In genomic region chr2:165860447-165860846, GRCm38 (mm10) we compare ENCODE assay signal across 14 mouse cellular contexts. TPM values are rescaled to one million over a fixed set of nuclear protein-coding genes. Genes with fewer than 3 reads are reported as not detected.
A peak's percentile ranks its signal among the peaks of the same experiment; 100 is the strongest.
DNase-seq lines count a peak whose midpoint lies in the region; ATAC-seq and TF ChIP-seq lines count a peak whose summit lies in the region.
"Had no signal": no experiment of that assay in that cellular context is flagged by ENCODE, and none has a peak within 500 bp of the region (broad histone marks: within the 10 kb centered on the region; RNA-seq: fewer than 3 reads in every experiment).

No protein-coding gene starts in this region.

- peaks cover 86% of the 10 kb centered on the region for H3K4me1 ChIP-seq in hindbrain, embryonic 10.5 days (replicated peaks)
- H3K4me1 ChIP-seq in hindbrain, postnatal 0 days (ENCODE audit: insufficient read depth, low read length) = peaks cover 42% of the 10 kb centered on the region
- H3K4me1 ChIP-seq in megakaryocyte, embryonic 14.5 days = peaks cover 97% of the 10 kb centered on the region
- peaks cover 62% of the 10 kb centered on the region for H3K4me1 ChIP-seq in intestine, embryonic 16.5 days (ENCODE audit: control insufficient read depth, insufficient read depth, low read length)
- H3K4me1 ChIP-seq in stomach, embryonic 15.5 days = peaks cover 66% of the 10 kb centered on the region

- WGBS in hindbrain, embryonic 10.5 days = 94% methylated on average over 6 of the region's 6 CpGs
- 97% methylated on average over 6 of the region's 6 CpGs for WGBS in hindbrain, postnatal 0 days
- 97% methylated on average over 6 of the region's 6 CpGs for WGBS in intestine, embryonic 16.5 days
- WGBS in stomach, embryonic 15.5 days = 94% methylated on average over 6 of the region's 6 CpGs

- H3K9me3 ChIP-seq in hindbrain, embryonic 10.5 days = no peaks in the 10 kb centered on the region
- H3K9me3 ChIP-seq in hindbrain, postnatal 0 days (ENCODE audit: low read length) = no peaks in the 10 kb centered on the region
- no peaks in the 10 kb centered on the region for H3K9me3 ChIP-seq in megakaryocyte, embryonic 14.5 days
- no peaks in the 10 kb centered on the region for H3K9me3 ChIP-seq in intestine, embryonic 16.5 days (ENCODE audit: control insufficient read depth, low read length)
- no peaks in the 10 kb centered on the region for H3K9me3 ChIP-seq in stomach, embryonic 15.5 days
- H3K9me3 ChIP-seq: embryonic facial prominence, embryonic 12.5 days; neural tube, embryonic 12.5 days had no signal

- TF ChIP-seq CTCF in hindbrain, postnatal 0 days (IDR thresholded peaks at IDR 0.05; ENCODE audit: low read depth) = no peak

- no peak for ATAC-seq in hindbrain, postnatal 0 days
- ATAC-seq in megakaryocyte, adult 5-6 weeks (ENCODE audit: poor library complexity, severe bottlenecking) = no peak
- no peak for ATAC-seq in intestine, embryonic 16.5 days
- ATAC-seq in stomach, embryonic 15.5 days (ENCODE audit: insufficient read depth, low FRiP score, low read depth) = no peak

- H3K4me3 ChIP-seq in hindbrain, embryonic 10.5 days = no peak overlapping the region
- H3K4me3 ChIP-seq in hindbrain, postnatal 0 days (ENCODE audit: low read length) = no peak overlapping the region
- H3K4me3 ChIP-seq in megakaryocyte, embryonic 14.5 days (replicated peaks) = peak overlapping the region; percentile 72
- H3K4me3 ChIP-seq in intestine, embryonic 16.5 days (ENCODE audit: low read length) = no peak overlapping the region
- no peak overlapping the region for H3K4me3 ChIP-seq in stomach, embryonic 15.5 days (replicated peaks)
- H3K4me3 ChIP-seq: embryonic facial prominence, embryonic 12.5 days; neural tube, embryonic 12.5 days had no signal

- no peak overlapping the region for H3K9ac ChIP-seq in hindbrain, postnatal 0 days (replicated peaks; ENCODE audit: low read length)
- H3K9ac ChIP-seq in intestine, embryonic 16.5 days (ENCODE audit: low read depth, low read length) = no peak overlapping the region
- no peak overlapping the region for H3K9ac ChIP-seq in stomach, embryonic 15.5 days
- H3K9ac ChIP-seq: embryonic facial prominence, embryonic 12.5 days; neural tube, embryonic 12.5 days had no signal

- H3K36me3 ChIP-seq in hindbrain, embryonic 10.5 days = peaks cover 46% of the 10 kb centered on the region
- H3K36me3 ChIP-seq in hindbrain, postnatal 0 days (ENCODE audit: insufficient read depth, low read length) = no peaks in the 10 kb centered on the region
- peaks cover 91% of the 10 kb centered on the region for H3K36me3 ChIP-seq in megakaryocyte, embryonic 14.5 days (replicated peaks; ENCODE audit: low read length)
- H3K36me3 ChIP-seq in intestine, embryonic 16.5 days (ENCODE audit: control insufficient read depth, insufficient read depth, low read length) = peaks cover 3% of the 10 kb centered on the region; the same call in 1 of the 2 replicates
- 0 out of 2 replicates have a peak, but pooled peaks cover 8% of the 10 kb centered on the region for H3K36me3 ChIP-seq in stomach, embryonic 15.5 days

- DNase-seq in hindbrain, embryonic 10.5 days (ENCODE audit: low spot score) = no peak
- DNase-seq in hindbrain, postnatal 0 days (ENCODE audit: low spot score) = no peak
- no peak for DNase-seq in ovary, postnatal 14 days (ENCODE audit: low spot score)
- DNase-seq: adrenal gland, postnatal 14 days; cerebellum, adult 8-10 months; gastrocnemius, postnatal 10 days; kidney, adult 2 months; thymus, postnatal 14 days had no signal

- no peak overlapping the region for H3K4me2 ChIP-seq in hindbrain, postnatal 0 days (ENCODE audit: low read depth, low read length)
- no peak overlapping the region for H3K4me2 ChIP-seq in intestine, embryonic 16.5 days (ENCODE audit: low read depth, low read length)
- no peak overlapping the region for H3K4me2 ChIP-seq in stomach, embryonic 15.5 days
- H3K4me2 ChIP-seq: embryonic facial prominence, embryonic 12.5 days; neural tube, embryonic 12.5 days had no signal

- peak overlapping the region; percentile 41; the same call in 1 of the 2 replicates for H3K27ac ChIP-seq in hindbrain, embryonic 10.5 days
- no peak overlapping the region for H3K27ac ChIP-seq in hindbrain, postnatal 0 days
- H3K27ac ChIP-seq in intestine, embryonic 16.5 days (ENCODE audit: low read length) = peak overlapping the region; percentile 99; the same call in 1 of the 2 replicates
- peak overlapping the region; percentile 98; the same call in 1 of the 2 replicates for H3K27ac ChIP-seq in stomach, embryonic 15.5 days

- H3K27me3 ChIP-seq in hindbrain, embryonic 10.5 days (ENCODE audit: insufficient read depth, poor library complexity, severe bottlenecking) = no peaks in the 10 kb centered on the region
- no peaks in the 10 kb centered on the region for H3K27me3 ChIP-seq in hindbrain, postnatal 0 days (ENCODE audit: insufficient read depth, low read length)
- H3K27me3 ChIP-seq in megakaryocyte, embryonic 14.5 days (replicated peaks) = no peaks in the 10 kb centered on the region
- H3K27me3 ChIP-seq in intestine, embryonic 16.5 days (replicated peaks; ENCODE audit: control insufficient read depth, insufficient read depth, low read length) = no peaks in the 10 kb centered on the region
- H3K27me3 ChIP-seq in stomach, embryonic 15.5 days (replicated peaks) = no peaks in the 10 kb centered on the region
- H3K27me3 ChIP-seq: embryonic facial prominence, embryonic 12.5 days; neural tube, embryonic 12.5 days had no signal

RNA-seq across cellular contexts. Expression of gene Zmynd8, which starts 38.4 kb away (rescaled TPM):
- polyA plus RNA-seq in hindbrain, embryonic 10.5 days (2016; fragmentation: Nextera tagmentation; extraction: Ambion mirVana) = 60.0 and 65.2 TPM in 2 replicates
- total RNA-seq in hindbrain, postnatal 0 days (2014; rRNA removed) = 46.6 and 46.8 TPM in 2 replicates
- 53.0 and 56.9 TPM in 2 replicates for polyA plus RNA-seq in hindbrain, postnatal 0 days (2015; fragmentation: Nextera tagmentation; extraction: Ambion mirVana)
- 41.0 and 57.7 TPM in 2 replicates for polyA plus RNA-seq in megakaryocyte, embryonic 14.5 days (2012; ENCODE audit: insufficient read depth, low replicate concordance)
- total RNA-seq in megakaryocyte, adult 5-6 weeks (2015) = 26.9 and 37.5 TPM in 2 replicates
- total RNA-seq in megakaryocyte, adult 5-6 weeks (2017) = 26.7 and 28.3 TPM in 2 replicates
- polyA plus RNA-seq in intestine, embryonic 16.5 days (2015; fragmentation: Nextera tagmentation; extraction: Ambion mirVana) = 57.3 and 61.6 TPM in 2 replicates
- polyA plus RNA-seq in stomach, embryonic 15.5 days (2015; fragmentation: Nextera tagmentation; extraction: Ambion mirVana) = 53.6 and 54.5 TPM in 2 replicates
